Mouse (Mus musculus): Measurements from ENCODE around the gene L3mbtl4.

- TF ChIP-seq CTCF (IDR thresholded peaks at IDR 0.05; ENCODE audit: borderline replicate concordance, control insufficient read depth, extremely low read depth, insufficient read depth, low read length, poor library complexity) (no peak), POLR2A (IDR thresholded peaks at IDR 0.05; ENCODE audit: control insufficient read depth, extremely low read depth, insufficient read depth, low read length, poor library complexity) (no peak)
Observed at GRCm38 (mm10) chr17:68308381-68308780, 34.8 kb downstream of the L3mbtl4 start.

Data from thymus, adult 2 months (tissue).